Mouse (Mus musculus) stomach, embryonic 15.5 days (tissue): ENCODE results near the gene Sp6. TPM values are rescaled to one million over a fixed set of nuclear protein-coding genes. Genes with fewer than 3 reads are reported as not detected.

ENCODE experiments used
- ATAC-seq: fragments of 200-750 bp; cut with Nextera tagmentation; 2 replicates; pipeline ENCODE4 v1.8.0; 2017; ENCODE audit warnings: low read depth, moderate number of reproducible peaks, moderate TSS enrichment; ENCODE audit not compliant: insufficient read depth, low FRiP score
- H3K27ac ChIP-seq: fragments of 300-500 bp; sonication (generic); 2 replicates; pipeline ENCODE4 v1.5.1; 2015; ENCODE audit warnings: mild to moderate bottlenecking, inconsistent platforms
- H3K27me3 ChIP-seq: fragments of 300-500 bp; sonication (generic); replicated peaks from 2 replicates; pipeline ENCODE4 v1.6.1; 2015; ENCODE audit warnings: inconsistent platforms
- H3K36me3 ChIP-seq: fragments of 300-500 bp; sonication (generic); 2 replicates; pipeline ENCODE4 v1.6.1; 2015; ENCODE audit warnings: inconsistent platforms
- H3K4me1 ChIP-seq: fragments of 300-500 bp; sonication (generic); 2 replicates; pipeline ENCODE4 v1.6.1; 2015; ENCODE audit warnings: inconsistent platforms
- H3K4me2 ChIP-seq: fragments of 300-500 bp; sonication (generic); 2 replicates; pipeline ENCODE4 v1.6.1; 2015; ENCODE audit warnings: mild to moderate bottlenecking, inconsistent platforms
- H3K4me3 ChIP-seq: fragments of 300-500 bp; sonication (generic); replicated peaks from 2 replicates; pipeline ENCODE4 v1.5.1; 2015; ENCODE audit warnings: inconsistent platforms
- H3K9ac ChIP-seq: fragments of 300-500 bp; sonication (generic); 2 replicates; pipeline ENCODE4 v1.6.1; 2015; ENCODE audit warnings: inconsistent platforms
- H3K9me3 ChIP-seq: fragments of 300-500 bp; sonication (generic); 2 replicates; pipeline ENCODE4 v1.6.1; 2016; ENCODE audit warnings: inconsistent platforms
- WGBS: fragments of 180-500 bp; shearing (Covaris S2); methylation state at CpG from one replicate; pipeline ENCODE4 v1.1.7; 2015; 5-methylcytosine and 5-hydroxymethylcytosine counted together
- polyA plus RNA-seq: library from polyadenylated mRNA; unstranded; fragments of >200 nt; fragmentation: Nextera tagmentation; extraction: Ambion mirVana; gene quantifications from 2 replicates; pipeline ENCODE4 v1.2.1, GENCODE M21; 2015

Gene Sp6
- polyA plus RNA-seq, 1 experiment from 2014 or later: 3.7 TPM

DNA sequence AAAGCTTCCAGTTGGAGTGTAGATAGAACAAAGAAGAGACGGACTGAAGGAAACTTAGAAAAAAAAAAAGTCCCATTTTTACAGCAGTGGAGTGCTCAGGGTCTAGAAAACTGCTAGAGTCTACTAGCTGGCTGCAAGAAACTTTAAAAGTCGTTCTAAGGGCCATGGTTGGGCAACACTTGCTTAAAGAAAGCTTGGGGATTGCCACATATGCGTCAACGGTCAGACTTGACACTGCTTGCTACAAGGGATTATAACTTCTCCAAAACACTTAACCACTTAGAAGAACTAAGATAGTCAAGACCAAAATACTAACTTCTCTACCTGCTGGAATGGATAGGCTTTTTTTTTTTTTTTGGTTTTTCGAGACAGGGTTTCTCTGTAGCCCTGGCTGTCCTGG lies 38.4 kb upstream of the Sp6 start:
- no peak overlapping the region for H3K4me2 ChIP-seq
- H3K9me3 ChIP-seq: no peaks in the 10 kb centered on the region
- H3K27ac ChIP-seq: no peak overlapping the region
- WGBS: 74% methylated on average over 5 of the region's 5 CpGs
- H3K4me3 ChIP-seq: no peak overlapping the region
- H3K36me3 ChIP-seq: no peaks in the 10 kb centered on the region
- H3K4me1 ChIP-seq: peaks cover 26% of the 10 kb centered on the region
- H3K9ac ChIP-seq: no peak overlapping the region
- ATAC-seq: no peak
- H3K27me3 ChIP-seq: no peaks in the 10 kb centered on the region

GRCm38 (mm10) chr11:96975511-96976378 lies 37.4 kb upstream of the Sp6 start:
- 75% methylated on average over 10 of the region's 10 CpGs for WGBS
- no peaks in the 10 kb centered on the region for H3K9me3 ChIP-seq
- H3K4me1 ChIP-seq: peaks cover 19% of the 10 kb centered on the region
- no peak for ATAC-seq
- H3K27me3 ChIP-seq: no peaks in the 10 kb centered on the region
- H3K27ac ChIP-seq: 0 out of 2 replicates have a peak overlapping the region, but pooled peaks have one; percentile 92
- H3K36me3 ChIP-seq: no peaks in the 10 kb centered on the region
- no peak overlapping the region; the same call in 1 of the 2 replicates for H3K9ac ChIP-seq
- H3K4me3 ChIP-seq: peak overlapping the region; percentile 78
- H3K4me2 ChIP-seq: peak overlapping the region; percentile 60

DNA sequence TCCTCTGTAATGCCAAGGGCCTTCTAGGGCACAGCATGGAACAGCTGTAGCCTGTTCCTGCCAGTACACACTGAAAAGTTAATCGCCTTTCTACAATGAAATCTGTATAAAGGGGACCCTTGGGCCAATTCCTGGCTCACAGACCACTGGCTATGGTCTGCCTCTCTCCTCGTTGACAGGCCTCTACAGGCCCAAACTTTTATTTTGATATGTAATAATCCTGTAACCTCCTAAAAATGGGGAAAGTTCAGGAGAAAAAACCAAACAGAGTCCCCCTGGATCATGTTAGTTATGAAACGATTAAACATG lies 36.9 kb upstream of the Sp6 start:
- WGBS: 42% methylated on average over 3 of the region's 3 CpGs

DNA sequence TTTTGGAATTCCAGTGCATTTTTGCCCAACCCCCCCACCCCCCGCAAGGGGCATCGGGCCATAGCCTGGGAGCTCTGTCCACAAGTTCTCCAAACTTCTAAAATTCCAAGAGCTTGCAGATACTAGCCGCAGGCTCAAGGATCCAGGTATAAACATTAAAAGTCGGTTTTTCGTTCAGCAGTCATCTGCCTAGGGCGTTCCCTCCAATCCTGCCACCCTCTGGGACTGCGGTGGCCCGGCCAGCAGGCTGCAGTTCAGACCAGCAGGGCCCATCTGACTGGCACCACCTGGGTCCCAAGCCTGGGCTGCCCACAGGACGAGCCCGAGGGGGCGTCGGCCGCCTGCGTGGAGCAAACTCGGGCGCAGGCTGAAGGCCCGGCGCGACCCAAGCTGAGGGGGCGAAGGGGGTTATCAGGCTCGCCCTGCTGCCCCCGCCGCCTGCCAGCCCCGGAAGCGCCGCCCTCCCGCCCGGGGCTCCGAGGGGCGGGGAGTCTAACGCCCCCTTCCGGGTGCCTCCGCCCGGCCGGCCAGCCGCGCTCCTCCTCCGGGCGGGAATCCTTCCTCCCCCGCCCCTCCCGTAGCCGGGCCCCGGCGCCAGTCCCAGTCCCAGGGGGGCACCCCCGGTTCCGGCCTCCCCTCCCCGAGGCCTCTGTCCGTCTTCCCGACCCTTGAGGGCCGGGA lies 36.1 kb upstream of the Sp6 start:
- no peaks in the 10 kb centered on the region for H3K9me3 ChIP-seq
- peak overlapping the region; percentile 88 for H3K9ac ChIP-seq
- no peaks in the 10 kb centered on the region for H3K27me3 ChIP-seq
- peak; percentile 58 for ATAC-seq
- H3K36me3 ChIP-seq: no peaks in the 10 kb centered on the region
- peak overlapping the region; percentile 92 for H3K27ac ChIP-seq
- under 1% methylated on average over 44 of the region's 50 CpGs for WGBS
- H3K4me2 ChIP-seq: peak overlapping the region; percentile 60
- H3K4me3 ChIP-seq: peak overlapping the region; percentile 78
- H3K4me1 ChIP-seq: peaks cover 19% of the 10 kb centered on the region

More for the DNA sequence above, 36.9 kb upstream of the Sp6 start:
- H3K4me3 ChIP-seq: peak overlapping the region; percentile 78
- H3K27ac ChIP-seq: peak overlapping the region; percentile 92; the same call in 1 of the 2 replicates
- peaks cover 19% of the 10 kb centered on the region for H3K4me1 ChIP-seq
- H3K9me3 ChIP-seq: no peaks in the 10 kb centered on the region
- peak overlapping the region; percentile 60 for H3K4me2 ChIP-seq
- H3K9ac ChIP-seq: peak overlapping the region; percentile 88; the same call in 1 of the 2 replicates
- H3K27me3 ChIP-seq: no peaks in the 10 kb centered on the region
- no peak for ATAC-seq
- H3K36me3 ChIP-seq: no peaks in the 10 kb centered on the region

GRCm38 (mm10) chr11:96977606-96978400 lies 35.4 kb upstream of the Sp6 start:
- H3K27ac ChIP-seq: peak overlapping the region; percentile 92
- ATAC-seq: peak; percentile 94
- peak overlapping the region; percentile 92 for H3K4me2 ChIP-seq
- H3K4me3 ChIP-seq: peak overlapping the region; percentile 78
- under 1% methylated on average over 45 of the region's 45 CpGs for whole genome bisulfite sequencing
- H3K36me3 ChIP-seq: no peaks in the 10 kb centered on the region
- H3K9ac ChIP-seq: peak overlapping the region; percentile 88
- H3K27me3 ChIP-seq: no peaks in the 10 kb centered on the region
- peaks cover 21% of the 10 kb centered on the region for H3K4me1 ChIP-seq
- no peaks in the 10 kb centered on the region for H3K9me3 ChIP-seq

DNA sequence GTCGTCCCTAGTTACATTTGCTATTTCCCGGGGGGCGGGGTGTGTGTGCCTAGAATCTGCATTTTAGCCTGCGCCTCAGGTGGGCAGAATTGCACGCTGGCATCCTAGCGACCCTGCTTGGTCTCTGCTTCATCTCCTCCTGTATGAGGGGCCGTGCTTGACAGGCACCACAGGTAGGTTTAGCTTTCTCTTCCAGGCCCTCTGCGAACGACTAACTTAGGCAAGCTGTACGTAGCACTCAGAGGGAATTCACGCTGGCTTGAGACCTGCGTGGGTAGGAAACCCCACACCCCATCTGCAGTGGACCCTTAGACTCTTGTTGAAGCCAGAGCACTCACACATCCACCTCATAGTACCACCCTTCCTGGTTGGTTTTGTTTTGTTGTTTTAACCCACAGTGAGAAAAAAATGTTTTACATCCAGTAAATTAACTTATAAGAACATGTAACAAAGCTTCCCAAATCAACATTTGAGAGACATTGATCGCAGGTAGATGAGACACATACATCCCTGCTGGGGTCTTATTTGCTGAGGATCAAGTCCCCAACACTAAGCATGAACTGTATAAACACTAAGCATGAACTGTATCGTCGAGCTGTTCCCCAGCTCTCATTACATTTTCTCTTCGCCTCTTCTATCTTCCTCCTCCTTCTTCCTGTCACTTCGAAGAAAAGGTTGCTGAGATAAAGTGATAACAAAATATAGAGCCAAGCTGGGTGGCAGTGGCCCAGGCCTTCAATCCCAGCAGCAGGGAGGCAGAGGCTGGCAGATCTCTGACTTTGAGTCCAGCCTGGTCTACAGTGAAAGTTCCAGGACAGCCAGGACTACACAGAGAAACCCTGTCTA lies 34.6 kb upstream of the Sp6 start:
- H3K27ac ChIP-seq: peak overlapping the region; percentile 92
- H3K9me3 ChIP-seq: no peaks in the 10 kb centered on the region
- ATAC-seq: no peak
- H3K27me3 ChIP-seq: no peaks in the 10 kb centered on the region
- 21% methylated on average over 17 of the region's 17 CpGs for WGBS
- no peaks in the 10 kb centered on the region for H3K36me3 ChIP-seq
- H3K9ac ChIP-seq: peak overlapping the region; percentile 67
- peak overlapping the region; percentile 67 for H3K4me3 ChIP-seq
- peaks cover 18% of the 10 kb centered on the region for H3K4me1 ChIP-seq
- peak overlapping the region; percentile 92 for H3K4me2 ChIP-seq

DNA sequence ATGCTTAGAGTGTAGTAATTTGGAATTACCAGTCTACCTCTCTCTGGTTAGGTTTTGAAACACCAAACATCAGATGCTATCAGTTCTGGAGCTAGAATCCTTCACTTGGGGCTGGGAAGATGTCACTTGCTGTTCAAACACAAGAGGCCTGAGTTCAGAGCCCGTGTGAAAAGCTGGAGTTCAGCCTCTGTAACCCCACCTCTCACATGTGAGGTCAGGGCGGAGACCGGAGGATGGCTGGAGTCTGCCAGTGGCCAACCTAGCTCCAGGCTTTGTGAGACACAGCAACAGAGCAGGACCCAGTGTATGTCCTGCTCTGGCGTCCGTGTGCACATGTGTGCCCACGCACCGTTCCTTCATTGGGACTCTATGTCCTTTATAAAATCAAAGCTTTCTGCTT lies 33.9 kb upstream of the Sp6 start:
- Histone ChIP-seq H3K4me1 (peaks cover 18% of the 10 kb centered on the region; the same call in 1 of the 2 replicates), H3K27me3 (no peaks in the 10 kb centered on the region; the same call in 1 of the 2 replicates), H3K4me3 (no peak overlapping the region), H3K4me2 (no peak overlapping the region), H3K9me3 (no peaks in the 10 kb centered on the region), H3K36me3 (no peaks in the 10 kb centered on the region), H3K9ac (no peak overlapping the region), H3K27ac (peak overlapping the region; percentile 46)
- WGBS: 78% methylated on average over 7 of the region's 7 CpGs
- ATAC-seq: no peak

DNA sequence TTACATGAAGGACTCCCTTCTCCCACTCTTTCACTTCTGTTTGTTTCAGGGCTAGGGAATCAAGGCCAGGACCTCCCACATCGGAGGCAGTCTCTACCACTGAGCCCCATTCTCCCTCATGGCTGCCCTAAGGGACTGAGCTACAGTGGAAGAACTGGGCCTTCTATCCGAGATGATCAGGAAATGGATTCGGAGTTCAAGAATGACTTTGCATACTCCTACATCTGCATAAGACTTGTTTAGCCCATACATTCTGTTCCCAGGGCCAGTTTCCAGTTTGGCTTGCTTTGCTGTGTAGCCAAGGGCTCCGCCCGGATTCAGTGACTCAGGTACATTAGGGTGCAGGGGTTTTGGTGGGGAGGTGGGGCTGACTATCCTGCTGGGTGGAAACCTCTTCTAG lies 33.2 kb upstream of the Sp6 start:
- H3K36me3 ChIP-seq: no peaks in the 10 kb centered on the region
- no peak for ATAC-seq
- WGBS: 69% methylated on average over 5 of the region's 5 CpGs
- H3K27ac ChIP-seq: peak overlapping the region; percentile 46
- H3K4me1 ChIP-seq: peaks cover 18% of the 10 kb centered on the region; the same call in 1 of the 2 replicates
- H3K9me3 ChIP-seq: no peaks in the 10 kb centered on the region
- no peak overlapping the region for H3K9ac ChIP-seq
- no peak overlapping the region for H3K4me3 ChIP-seq
- H3K27me3 ChIP-seq: no peaks in the 10 kb centered on the region; the same call in 1 of the 2 replicates
- H3K4me2 ChIP-seq: no peak overlapping the region

DNA sequence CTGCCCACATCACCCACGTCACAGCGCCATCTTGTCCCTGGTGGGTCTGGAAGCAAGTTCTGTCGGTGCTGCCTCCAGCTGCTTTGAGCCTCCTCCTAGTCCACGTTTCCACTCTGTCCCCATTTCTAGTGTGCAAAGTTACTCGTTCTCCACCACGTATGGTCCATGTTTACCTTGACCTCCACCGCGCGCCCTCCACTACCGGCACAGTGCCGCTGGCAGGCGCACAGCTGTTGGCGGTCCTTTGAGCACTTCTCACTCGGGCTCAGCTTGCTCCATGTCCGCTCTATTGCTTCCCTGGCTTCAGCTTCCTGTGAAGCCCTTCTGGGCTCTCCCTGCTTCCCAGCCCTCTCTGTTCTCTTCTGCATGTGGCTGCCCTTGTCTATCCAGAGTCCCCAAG lies 31.7 kb upstream of the Sp6 start:
- Histone ChIP-seq H3K9ac (no peak overlapping the region), H3K4me2 (no peak overlapping the region), H3K27me3 (peaks cover 3% of the 10 kb centered on the region), H3K27ac (no peak overlapping the region), H3K4me3 (no peak overlapping the region), H3K4me1 (peaks cover 12% of the 10 kb centered on the region; the same call in 1 of the 2 replicates), H3K9me3 (no peaks in the 10 kb centered on the region), H3K36me3 (no peaks in the 10 kb centered on the region)
- 64% methylated on average over 15 of the region's 15 CpGs for WGBS
- no peak for ATAC-seq

- 1% methylated on average over 7 of the region's 7 CpGs for WGBS
- H3K27ac ChIP-seq: no peak overlapping the region
- H3K27me3 ChIP-seq: peaks cover 3% of the 10 kb centered on the region
- no peaks in the 10 kb centered on the region for H3K9me3 ChIP-seq
- no peak overlapping the region for H3K9ac ChIP-seq
- ATAC-seq: no peak
- H3K4me3 ChIP-seq: no peak overlapping the region
- H3K4me1 ChIP-seq: peaks cover 10% of the 10 kb centered on the region; the same call in 1 of the 2 replicates
- H3K36me3 ChIP-seq: no peaks in the 10 kb centered on the region
- no peak overlapping the region for H3K4me2 ChIP-seq
Observed at GRCm38 (mm10) chr11:96982355-96982754, 30.8 kb upstream of the Sp6 start.

DNA sequence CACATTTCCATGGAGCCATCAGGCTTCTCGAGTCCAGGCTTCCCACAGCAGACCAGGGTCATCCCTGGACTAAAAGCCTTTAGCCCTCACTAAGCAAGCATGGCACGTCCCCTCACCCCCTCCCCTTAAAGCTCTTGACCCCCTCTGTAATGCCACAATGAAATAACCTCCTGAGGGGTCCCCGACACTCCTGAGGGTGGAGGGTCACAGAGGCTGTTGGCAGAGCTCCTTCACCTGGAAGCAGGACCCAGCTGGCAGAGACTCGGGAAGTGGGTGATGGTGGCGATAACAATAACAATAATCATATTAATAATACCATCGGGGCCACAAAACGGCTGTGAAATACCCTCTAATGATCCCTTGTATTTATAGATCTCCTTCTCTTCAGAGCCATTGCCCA lies 30.3 kb upstream of the Sp6 start, which contains the start of gene Sp2:
Sp2 (minus strand) TSS at position 101 of the 400 bp plus-strand sequence.
- Histone ChIP-seq H3K36me3 (no peaks in the 10 kb centered on the region), H3K9ac (no peak within 1 kb of the TSS), H3K27me3 (peaks cover 3% of the 10 kb centered on the region), H3K4me2 (no peak within 1 kb of the TSS), H3K4me1 (peaks cover 10% of the 10 kb centered on the region; the same call in 1 of the 2 replicates), H3K27ac (no peak within 1 kb of the TSS), H3K4me3 (no peak within 1 kb of the TSS), H3K9me3 (no peaks in the 10 kb centered on the region)
- 77% methylated on average over 7 of the region's 7 CpGs for WGBS
- ATAC-seq: no peak
